Mouse (Mus musculus) liver, embryonic 14.5 days (tissue): ENCODE results near the gene Slc9a1. TPM values are rescaled to one million over a fixed set of nuclear protein-coding genes. Genes with fewer than 3 reads are reported as not detected.

Experiments used
- ATAC-seq: fragments of 200-750 bp; cut with Nextera tagmentation; 2 replicates; pipeline ENCODE4 v1.8.0; 2017; ENCODE audit warnings: moderate number of reproducible peaks, mild to moderate bottlenecking, moderate library complexity; ENCODE audit not compliant: insufficient read depth
- DNase-seq, 3 experiments: peaks; one replicate each; pipeline ENCODE4 v3.0.0-alpha.2; 2012 to 2013; ENCODE audit warnings: low read depth in 3 of 3, low spot score in 3 of 3
- H3K27ac ChIP-seq: fragments of 300-500 bp; sonication (generic); 2 replicates; pipeline ENCODE4 v1.5.1; 2014; ENCODE audit warnings: moderate library complexity, mild to moderate bottlenecking, control low read depth, inconsistent platforms
- H3K27me3 ChIP-seq: fragments of 300-500 bp; sonication (generic); 2 replicates; pipeline ENCODE4 v1.6.1; 2014; ENCODE audit warnings: mild to moderate bottlenecking, low read length, moderate library complexity; ENCODE audit not compliant: control insufficient read depth, insufficient read depth
- H3K36me3 ChIP-seq: fragments of 300-500 bp; sonication (generic); replicated peaks from 2 replicates; pipeline ENCODE4 v1.6.1; 2014; ENCODE audit warnings: low read depth; ENCODE audit not compliant: control insufficient read depth, insufficient read depth
- H3K4me1 ChIP-seq, 2 experiments: fragments of 200-500 bp in 1 of 2; fragments of 300-500 bp in 1 of 2; sonication (generic) in 1 of 2; replicated peaks; 2 replicates each; pipeline ENCODE4 v1.6.1; 2012 to 2014; ENCODE audit warnings: antibody characterized with exemption in 1 of 2, inconsistent platforms in 1 of 2, low read length in 1 of 2; ENCODE audit not compliant: control insufficient read depth in 2 of 2, insufficient read depth in 2 of 2
- H3K4me2 ChIP-seq: fragments of 300-500 bp; sonication (generic); 2 replicates; pipeline ENCODE4 v1.6.1; 2014; ENCODE audit warnings: low read depth, mild to moderate bottlenecking, control low read depth, moderate library complexity
- H3K4me3 ChIP-seq, 2 experiments: fragments of 200-500 bp in 1 of 2; fragments of 300-500 bp in 1 of 2; sonication (generic) in 1 of 2; 2 replicates each; pipeline ENCODE4 v1.5.1; 2012 to 2014; ENCODE audit warnings: low read depth in 2 of 2, low read length in 2 of 2, mild to moderate bottlenecking in 2 of 2, control low read depth in 1 of 2, inconsistent platforms in 1 of 2, moderate library complexity in 1 of 2; ENCODE audit not compliant: insufficient read depth in 1 of 2
- H3K9ac ChIP-seq: fragments of 300-500 bp; sonication (generic); replicated peaks from 2 replicates; pipeline ENCODE4 v1.6.1; 2014; ENCODE audit warnings: mild to moderate bottlenecking, control low read depth, moderate library complexity
- H3K9me3 ChIP-seq: fragments of 300-500 bp; sonication (generic); 2 replicates; pipeline ENCODE4 v1.6.1; 2016; ENCODE audit warnings: low read length, mixed read lengths; ENCODE audit not compliant: control insufficient read depth
- CTCF ChIP-seq: IDR thresholded peaks from 2 replicates; pipeline ENCODE4 v1.5.1; 2016; ENCODE audit warnings: antibody characterized with exemption, low read depth, control low read depth
- EP300 ChIP-seq: IDR thresholded peaks from 2 replicates; pipeline ENCODE4 v1.6.1; 2016; ENCODE audit warnings: antibody characterized with exemption, low read depth
- WGBS: fragments of 180-500 bp; shearing (Covaris S2); extraction: QIAGEN DNeasy Blood & Tissue Kit; methylation state at CpG from one replicate; pipeline ENCODE4 v1.1.7; 2014; ENCODE audit not compliant: insufficient replicate concordance; 5-methylcytosine and 5-hydroxymethylcytosine counted together
- polyA plus RNA-seq, 2 experiments: library from polyadenylated mRNA; depleted of rRNA in 1 of 2; stranded (reverse) in 1 of 2; unstranded in 1 of 2; fragments of >200 nt; fragmentation: Nextera tagmentation in 1 of 2; extraction: Ambion mirVana in 1 of 2; gene quantifications; 2 replicates each; pipeline versions ENCODE4 v1.2.1 to v1.2.3; 2012 to 2014

Slc9a1 gene
- polyA plus RNA-seq (2012; rRNA removed) (6.7 and 7.6 TPM in 2 replicates), polyA plus RNA-seq (2014; fragmentation: Nextera tagmentation; extraction: Ambion mirVana) (2.1 and 2.3 TPM in 2 replicates)

DNA sequence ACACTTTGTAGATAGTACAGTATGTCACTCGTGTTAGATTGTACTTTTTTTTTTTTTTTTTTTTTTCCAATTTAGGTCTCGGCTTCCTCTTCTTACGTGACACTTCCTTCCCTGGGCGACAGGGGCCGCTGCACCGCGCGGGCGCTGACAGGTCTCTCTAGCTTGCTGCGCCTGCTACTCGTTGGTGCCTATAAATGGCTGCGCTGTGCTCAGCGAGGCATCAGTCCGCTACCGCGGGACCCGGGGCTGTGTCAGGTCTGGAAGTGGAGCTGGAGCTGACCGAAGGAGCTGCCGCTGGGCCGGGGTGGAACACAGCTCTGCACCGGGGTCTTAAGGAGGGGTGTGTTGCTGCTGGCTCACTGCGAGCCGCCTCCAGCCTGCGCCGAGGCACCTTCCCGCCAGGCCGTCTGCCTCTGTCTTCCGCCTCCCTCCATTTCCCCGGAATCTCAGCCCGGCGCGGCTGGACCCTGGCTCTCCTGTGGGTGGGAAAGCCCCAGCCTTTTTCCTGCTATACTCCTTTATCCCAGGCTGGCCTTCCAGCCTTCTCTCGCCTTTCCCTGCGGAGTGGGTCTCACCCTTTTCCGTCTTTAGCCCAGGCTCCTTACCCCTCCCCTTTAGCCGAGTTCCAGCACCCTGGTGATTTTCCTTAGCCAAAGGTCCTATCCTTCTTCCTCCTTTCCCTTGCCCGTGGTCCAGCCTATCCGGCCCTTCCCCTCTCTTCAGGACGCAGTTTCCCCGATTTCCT is at the start of gene Slc9a1:
Gene Slc9a1 (plus strand): TSS at position 154 of the 745 bp plus-strand sequence.
- Histone ChIP-seq H3K4me3 (peak within 1 kb of the TSS; percentile 82 to 90), H3K9ac (peak within 1 kb of the TSS; percentile 90), H3K27me3 (no peaks in the 10 kb centered on the region), H3K9me3 (no peaks in the 10 kb centered on the region), H3K36me3 (no peaks in the 10 kb centered on the region), H3K27ac (peak within 1 kb of the TSS; percentile 54), H3K4me1 (peaks cover 33 to 39% of the 10 kb centered on the region in 2 experiments), H3K4me2 (peak within 1 kb of the TSS; percentile 99)
- TF ChIP-seq EP300 = peak; percentile 49
- TF ChIP-seq CTCF = peak; percentile 97
- DNase-seq = peak; percentile 80 to 82 (median 80)
- WGBS = under 1% methylated on average over 40 of the region's 40 CpGs
- ATAC-seq = peak; percentile 89

DNA sequence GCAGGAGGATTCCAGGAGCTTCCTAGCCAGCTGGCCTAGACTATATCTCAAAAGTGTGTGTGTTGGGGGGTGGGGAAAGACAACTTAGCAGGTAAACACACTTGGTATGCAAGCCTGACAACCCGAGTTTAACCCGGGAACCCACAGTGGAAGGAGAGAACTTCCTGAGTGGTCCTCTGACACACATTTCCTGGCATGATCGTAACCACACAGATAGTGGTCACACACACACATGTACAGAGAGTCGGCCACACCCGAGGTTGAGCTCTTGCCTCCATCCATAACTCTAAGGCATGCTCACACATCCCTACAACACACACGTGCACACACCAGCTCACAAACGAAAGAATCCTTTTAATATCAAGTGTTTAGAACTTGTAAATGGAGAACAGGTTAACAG is 41.4 kb upstream of the Slc9a1 start:
- no peak overlapping the region for H3K4me3 ChIP-seq
- TF ChIP-seq CTCF = no peak
- no peak for TF ChIP-seq EP300
- no peaks in the 10 kb centered on the region for H3K36me3 ChIP-seq
- no peak overlapping the region for H3K27ac ChIP-seq
- no peak overlapping the region for H3K4me2 ChIP-seq
- WGBS = 16% methylated on average over 7 of the region's 7 CpGs
- H3K9ac ChIP-seq = no peak overlapping the region
- no peaks in the 10 kb centered on the region for H3K9me3 ChIP-seq
- H3K27me3 ChIP-seq = no peaks in the 10 kb centered on the region
- ATAC-seq (no peak), DNase-seq (no peak)
- H3K4me1 ChIP-seq = peaks cover 0 to 3% of the 10 kb centered on the region in 2 experiments; a peak in 1 of 4 replicates

DNA sequence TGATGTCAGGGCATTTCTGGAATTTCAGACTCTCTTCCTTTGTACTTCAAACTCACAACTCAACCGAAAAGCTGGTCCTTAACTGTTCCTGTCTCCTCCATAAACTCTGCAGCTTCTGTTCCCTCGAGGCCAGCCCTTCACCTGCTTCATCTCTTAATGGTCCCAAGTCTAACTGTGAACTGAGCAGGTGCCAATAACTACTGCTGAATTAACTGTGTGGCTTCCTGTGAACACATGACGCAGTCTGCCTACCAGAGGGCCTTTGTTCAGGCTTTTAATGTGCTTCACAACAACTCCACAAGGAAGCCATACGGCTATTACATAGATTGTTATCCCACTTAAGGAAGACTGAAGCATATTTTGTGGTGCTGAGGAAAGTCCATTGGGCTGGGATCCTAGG is 39.2 kb upstream of the Slc9a1 start:
- no peak overlapping the region for H3K9ac ChIP-seq
- no peaks in the 10 kb centered on the region for H3K9me3 ChIP-seq
- 71% methylated on average over 4 of the region's 4 CpGs for WGBS
- H3K4me1 ChIP-seq = peaks cover 0 to 3% of the 10 kb centered on the region in 2 experiments; a peak in 2 of 4 replicates
- TF ChIP-seq EP300 = no peak
- no peak for TF ChIP-seq CTCF
- H3K36me3 ChIP-seq = no peaks in the 10 kb centered on the region
- H3K4me2 ChIP-seq = no peak overlapping the region
- no peak overlapping the region for H3K4me3 ChIP-seq
- ATAC-seq (no peak), DNase-seq (no peak)
- no peaks in the 10 kb centered on the region for H3K27me3 ChIP-seq
- no peak overlapping the region for H3K27ac ChIP-seq

DNA sequence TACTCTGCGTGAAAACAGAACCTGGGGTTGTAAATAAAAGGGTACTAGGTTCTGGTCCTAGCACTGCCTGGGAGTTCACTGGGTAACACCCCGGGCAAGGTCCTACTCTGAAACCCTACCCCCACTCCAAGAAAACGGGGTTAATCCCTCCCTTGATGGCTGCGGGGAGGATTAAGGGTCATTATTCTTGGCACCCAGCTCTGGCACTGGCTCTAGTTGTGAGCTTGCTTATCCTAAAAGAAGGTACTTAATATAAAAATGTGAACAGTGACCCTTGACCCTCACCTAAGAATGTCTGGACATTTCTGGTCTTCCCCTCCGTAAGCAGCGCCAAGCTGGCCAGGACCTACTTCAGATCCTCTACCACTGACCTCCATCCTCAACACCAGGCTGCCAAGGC is 36.2 kb upstream of the Slc9a1 start:
- no peaks in the 10 kb centered on the region for H3K36me3 ChIP-seq
- H3K27ac ChIP-seq = no peak overlapping the region
- no peak for TF ChIP-seq CTCF
- TF ChIP-seq EP300 = no peak
- no peaks in the 10 kb centered on the region for H3K9me3 ChIP-seq
- WGBS = 77% methylated on average over 6 of the region's 6 CpGs
- H3K4me3 ChIP-seq = no peak overlapping the region
- H3K27me3 ChIP-seq = no peaks in the 10 kb centered on the region
- ATAC-seq (no peak), DNase-seq (no peak)
- H3K9ac ChIP-seq = no peak overlapping the region
- H3K4me2 ChIP-seq = no peak overlapping the region
- H3K4me1 ChIP-seq = peaks cover 2 to 9% of the 10 kb centered on the region in 2 experiments; a peak in 2 of 4 replicates

DNA sequence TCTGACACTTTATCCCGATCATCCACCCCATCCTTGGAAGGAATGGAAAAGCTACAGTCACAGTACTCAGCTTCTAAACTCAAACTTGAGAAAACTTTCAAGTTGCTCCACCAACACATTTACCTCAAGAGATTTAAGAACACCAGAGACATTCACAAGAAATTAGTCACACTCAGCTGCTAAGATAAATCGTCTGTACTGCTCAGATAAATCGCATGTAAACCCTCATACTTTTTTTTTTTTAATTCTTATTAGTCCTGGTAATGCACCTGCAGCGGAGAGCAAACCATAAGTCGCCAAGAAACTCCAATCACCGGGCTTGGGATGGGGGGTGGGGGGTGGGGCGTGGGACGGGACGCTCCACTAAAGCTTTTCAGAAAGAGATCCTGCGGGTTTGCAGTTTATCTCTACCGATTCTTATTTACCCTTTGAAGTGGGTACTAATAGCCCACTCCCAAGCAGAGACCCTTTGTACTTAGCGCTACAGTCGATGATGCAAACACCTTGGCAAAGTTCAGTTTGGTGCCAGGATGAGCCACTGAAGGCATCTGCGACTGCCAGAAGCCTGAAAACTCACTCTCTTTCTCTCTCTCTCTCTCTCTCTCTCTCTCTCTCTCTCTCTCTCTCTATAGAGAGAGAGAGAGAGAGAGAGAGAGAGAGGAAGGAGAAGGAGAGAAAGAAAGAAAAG is 31.5 kb upstream of the Slc9a1 start:
- Histone ChIP-seq H3K9ac (peak overlapping the region; percentile 94), H3K27me3 (no peaks in the 10 kb centered on the region), H3K4me3 (peak overlapping the region; percentile 85 to 92), H3K9me3 (no peaks in the 10 kb centered on the region), H3K27ac (no peak overlapping the region), H3K36me3 (no peaks in the 10 kb centered on the region), H3K4me2 (peak overlapping the region; percentile 92), H3K4me1 (peaks cover 7 to 13% of the 10 kb centered on the region in 2 experiments)
- ATAC-seq = no peak
- DNase-seq = no peak
- TF ChIP-seq CTCF (no peak), EP300 (no peak)
- WGBS = 10% methylated on average over 14 of the region's 14 CpGs
